Comparison of ENCODE assay signal across 10 mouse cellular contexts in genomic region chr13:54248436-54248995, GRCm38 (mm10). TPM values are rescaled to one million over a fixed set of nuclear protein-coding genes. Genes with fewer than 3 reads are reported as not detected.
DNase-seq lines count a peak whose midpoint lies in the region; ATAC-seq and TF ChIP-seq lines count a peak whose summit lies in the region.
"Had no signal": no experiment of that assay in that cellular context is flagged by ENCODE, and none has a peak within 500 bp of the region (broad histone marks: within the 10 kb centered on the region; RNA-seq: fewer than 3 reads in every experiment).

No protein-coding gene starts in this region.

- TF ChIP-seq CTCF in lung, embryonic 14.5 days (IDR thresholded peaks at IDR 0.05; ENCODE audit: low read depth) = no peak

- DNase-seq in lung, embryonic 14.5 days = peak; percentile 48
- DNase-seq in lung, postnatal 36 days = no peak
- no peak for DNase-seq in embryonic facial prominence, embryonic 14.5 days (ENCODE audit: low spot score)
- DNase-seq in kidney, postnatal 14 days = peak; percentile 18
- no peak for DNase-seq in thymus, postnatal 25 days
- no peak for DNase-seq in natural killer cell, adult 2 months (ENCODE audit: low spot score in 2 of 2)

- H3K4me1 ChIP-seq in heart, embryonic 15.5 days (replicated peaks) = peaks cover 14% of the 10 kb centered on the region
- no peaks in the 10 kb centered on the region for H3K4me1 ChIP-seq in heart, embryonic 11.5 days (ENCODE audit: control insufficient read depth, insufficient read depth, low read length)
- H3K4me1 ChIP-seq in lung, embryonic 14.5 days (ENCODE audit: insufficient read depth) = 0 out of 2 replicates have a peak, but pooled peaks cover 6% of the 10 kb centered on the region
- H3K4me1 ChIP-seq in embryonic facial prominence, embryonic 14.5 days (ENCODE audit: control insufficient read depth, insufficient read depth, low read length) = peaks cover 14% of the 10 kb centered on the region
- H3K4me1 ChIP-seq: liver, embryonic 12.5 days had no signal

- no peaks in the 10 kb centered on the region for H3K36me3 ChIP-seq in heart, embryonic 15.5 days
- H3K36me3 ChIP-seq in heart, embryonic 11.5 days (ENCODE audit: control insufficient read depth, insufficient read depth, low read length) = no peaks in the 10 kb centered on the region
- no peaks in the 10 kb centered on the region for H3K36me3 ChIP-seq in lung, embryonic 14.5 days (ENCODE audit: insufficient read depth)
- H3K36me3 ChIP-seq in embryonic facial prominence, embryonic 14.5 days (ENCODE audit: control insufficient read depth, insufficient read depth, low read length) = no peaks in the 10 kb centered on the region
- H3K36me3 ChIP-seq: forebrain, embryonic 15.5 days; liver, embryonic 12.5 days had no signal

- H3K27ac ChIP-seq in heart, embryonic 15.5 days = no peak overlapping the region
- no peak overlapping the region for H3K27ac ChIP-seq in heart, embryonic 11.5 days (ENCODE audit: low read depth, low read length)
- H3K27ac ChIP-seq in lung, embryonic 14.5 days (ENCODE audit: low read depth) = peak overlapping the region; percentile 79
- no peak overlapping the region; the same call in 1 of the 2 replicates for H3K27ac ChIP-seq in embryonic facial prominence, embryonic 14.5 days (replicated peaks; ENCODE audit: low read depth, low read length)
- H3K27ac ChIP-seq: forebrain, embryonic 15.5 days; liver, embryonic 12.5 days had no signal

- H3K9ac ChIP-seq in heart, embryonic 15.5 days = no peak overlapping the region
- H3K9ac ChIP-seq in heart, embryonic 11.5 days (ENCODE audit: low read depth, low read length) = no peak overlapping the region
- no peak overlapping the region for H3K9ac ChIP-seq in lung, embryonic 14.5 days
- H3K9ac ChIP-seq in embryonic facial prominence, embryonic 14.5 days (ENCODE audit: low read depth, low read length) = no peak overlapping the region
- H3K9ac ChIP-seq: forebrain, embryonic 15.5 days; liver, embryonic 12.5 days had no signal

- peaks cover 29% of the 10 kb centered on the region for H3K27me3 ChIP-seq in heart, embryonic 15.5 days
- peaks cover 12% of the 10 kb centered on the region; the same call in 1 of the 2 replicates for H3K27me3 ChIP-seq in heart, embryonic 11.5 days (ENCODE audit: control insufficient read depth, insufficient read depth, low read length)
- H3K27me3 ChIP-seq in lung, embryonic 14.5 days (ENCODE audit: insufficient read depth, low read length) = no peaks in the 10 kb centered on the region
- H3K27me3 ChIP-seq in embryonic facial prominence, embryonic 14.5 days (replicated peaks; ENCODE audit: control insufficient read depth, insufficient read depth, low read length) = no peaks in the 10 kb centered on the region
- H3K27me3 ChIP-seq: forebrain, embryonic 15.5 days; liver, embryonic 12.5 days had no signal

- no peak for ATAC-seq in heart, embryonic 15.5 days (replicated peaks; ENCODE audit: insufficient number of reproducible peaks, insufficient read depth, low FRiP score, low read depth)
- no peak for ATAC-seq in heart, embryonic 11.5 days (replicated peaks; ENCODE audit: insufficient number of reproducible peaks, low FRiP score, low TSS enrichment)
- peak; percentile 30; the same call in 1 of the 2 replicates for ATAC-seq in lung, embryonic 14.5 days (ENCODE audit: insufficient read depth)
- ATAC-seq in embryonic facial prominence, embryonic 14.5 days (ENCODE audit: low read depth) = peak; percentile 16; the same call in 1 of the 2 replicates
- ATAC-seq: liver, embryonic 12.5 days had no signal

- H3K9me3 ChIP-seq in heart, embryonic 15.5 days (replicated peaks) = no peaks in the 10 kb centered on the region
- H3K9me3 ChIP-seq in heart, embryonic 11.5 days (replicated peaks; ENCODE audit: control insufficient read depth, low read length) = no peaks in the 10 kb centered on the region
- no peaks in the 10 kb centered on the region for H3K9me3 ChIP-seq in lung, embryonic 14.5 days (ENCODE audit: low read depth, low read length)
- no peaks in the 10 kb centered on the region for H3K9me3 ChIP-seq in embryonic facial prominence, embryonic 14.5 days (ENCODE audit: control insufficient read depth, low read length)
- H3K9me3 ChIP-seq: forebrain, embryonic 15.5 days; liver, embryonic 12.5 days had no signal

- H3K4me3 ChIP-seq in heart, embryonic 15.5 days = no peak overlapping the region
- no peak overlapping the region for H3K4me3 ChIP-seq in heart, embryonic 11.5 days (ENCODE audit: low read depth, low read length)
- H3K4me3 ChIP-seq in lung, embryonic 14.5 days (ENCODE audit: low read depth, low read length) = no peak overlapping the region
- no peak overlapping the region for H3K4me3 ChIP-seq in embryonic facial prominence, embryonic 14.5 days (ENCODE audit: low read depth, low read length)
- H3K4me3 ChIP-seq: forebrain, embryonic 15.5 days; liver, embryonic 12.5 days had no signal

- H3K4me2 ChIP-seq in heart, embryonic 15.5 days = 0 out of 2 replicates have a peak overlapping the region, but pooled peaks have one; percentile 13
- H3K4me2 ChIP-seq in heart, embryonic 11.5 days = no peak overlapping the region
- peak overlapping the region; percentile 28 for H3K4me2 ChIP-seq in lung, embryonic 14.5 days
- peak overlapping the region; percentile 16; the same call in 1 of the 2 replicates for H3K4me2 ChIP-seq in embryonic facial prominence, embryonic 14.5 days (ENCODE audit: low read depth, low read length)
- H3K4me2 ChIP-seq: forebrain, embryonic 15.5 days; liver, embryonic 12.5 days had no signal

- 43% methylated on average over 13 of the region's 13 CpGs for WGBS in heart, embryonic 15.5 days
- 55% methylated on average over 13 of the region's 13 CpGs for WGBS in heart, embryonic 11.5 days (ENCODE audit: insufficient replicate concordance)
- WGBS in lung, embryonic 14.5 days = 28% methylated on average over 13 of the region's 13 CpGs
- WGBS in embryonic facial prominence, embryonic 14.5 days = 53% methylated on average over 13 of the region's 13 CpGs

RNA-seq across cellular contexts. Expression of gene Hrh2, which starts 56.6 kb away (rescaled TPM):
- polyA plus RNA-seq in heart, embryonic 15.5 days (2015; fragmentation: Nextera tagmentation; extraction: Ambion mirVana) = 0.04 and 0.14 TPM in 2 replicates
- polyA plus RNA-seq in heart, embryonic 11.5 days (2014; fragmentation: Nextera tagmentation; extraction: Ambion mirVana) = 0.04 and 0.10 TPM in 2 replicates
- 0.15 TPM in 1 of 2 replicates, not detected in the other for polyA plus RNA-seq in lung, embryonic 14.5 days (2014; fragmentation: Nextera tagmentation; extraction: Ambion mirVana)
- 0.12 and 0.31 TPM in 2 replicates for polyA plus RNA-seq in embryonic facial prominence, embryonic 14.5 days (2014; fragmentation: Nextera tagmentation; extraction: Ambion mirVana)

Comparison
In these comparisons a context has a peak if more than half of its experiments do, and no peak if none do; other contexts are left out.
1. DNase-seq: peak in lung, embryonic 14.5 days (single experiment) and kidney, postnatal 14 days (single experiment); none in lung, postnatal 36 days (single experiment), embryonic facial prominence, embryonic 14.5 days (single experiment), thymus, postnatal 25 days (single experiment) and natural killer cell, adult 2 months (0 of 2).
2. ATAC-seq: peak in lung, embryonic 14.5 days (single experiment) and embryonic facial prominence, embryonic 14.5 days (single experiment); none in heart, embryonic 15.5 days (single experiment) and heart, embryonic 11.5 days (single experiment).